Comparison of ENCODE assay signal across 8 mouse cellular contexts in genomic region chr1:93512351-93512690, GRCm38 (mm10). TPM values are rescaled to one million over a fixed set of nuclear protein-coding genes. Genes with fewer than 3 reads are reported as not detected.
DNase-seq lines count a peak whose midpoint lies in the region; ATAC-seq and TF ChIP-seq lines count a peak whose summit lies in the region.

No protein-coding gene starts in this region.

- H3K79me2 ChIP-seq in liver, adult 2 months (ENCODE audit: control insufficient read depth, insufficient read depth, low read length), result peaks cover 28% of the 10 kb centered on the region

- no peak for TF ChIP-seq POLR2A in liver, adult 2 months (IDR thresholded peaks at IDR 0.05; ENCODE audit: extremely low read depth, insufficient read depth, low read length)

- peak overlapping the region; percentile 83 for H3K4me3 ChIP-seq in liver, adult 2 months (ENCODE audit: insufficient read depth, low read depth, low read length)
- H3K4me3 ChIP-seq in embryonic facial prominence, embryonic 14.5 days (ENCODE audit: low read depth, low read length), result peak overlapping the region; percentile 83
- peak overlapping the region; percentile 61 for H3K4me3 ChIP-seq in intestine, postnatal 0 days (ENCODE audit: low read depth, low read length)
- peak overlapping the region; percentile 70 for H3K4me3 ChIP-seq in neural tube, embryonic 12.5 days

- H3K36me3 ChIP-seq in liver, adult 2 months (ENCODE audit: control insufficient read depth, insufficient read depth, low read length), result peaks cover 8% of the 10 kb centered on the region
- H3K36me3 ChIP-seq in embryonic facial prominence, embryonic 14.5 days (ENCODE audit: control insufficient read depth, insufficient read depth, low read length), result peaks cover 15% of the 10 kb centered on the region; the same call in 1 of the 2 replicates
- peaks cover 3% of the 10 kb centered on the region; the same call in 1 of the 2 replicates for H3K36me3 ChIP-seq in intestine, postnatal 0 days (ENCODE audit: control insufficient read depth, insufficient read depth)
- H3K36me3 ChIP-seq in neural tube, embryonic 12.5 days, result peaks cover 6% of the 10 kb centered on the region; the same call in 1 of the 2 replicates

- 2% methylated on average over 15 of the region's 15 CpGs for WGBS in liver, adult 2 months
- 2% methylated on average over 14 of the region's 15 CpGs for WGBS in embryonic facial prominence, embryonic 14.5 days
- WGBS in intestine, postnatal 0 days, result 2% methylated on average over 15 of the region's 15 CpGs
- WGBS in neural tube, embryonic 12.5 days, result 1% methylated on average over 15 of the region's 15 CpGs

- DNase-seq in liver, adult 2 months (ENCODE audit: extremely low read depth, low read depth, low spot score), result peak; percentile 52
- no peak for DNase-seq in liver
- no peak for DNase-seq in embryonic facial prominence, embryonic 14.5 days (ENCODE audit: low spot score)
- DNase-seq in gastrocnemius, postnatal 14 days, result no peak
- DNase-seq in ovary, postnatal 10 days (ENCODE audit: low spot score), result no peak
- DNase-seq in lung, postnatal 36 days, result no peak

- intact Hi-C loops in gastrocnemius, postnatal 14 days (cut with DNase I; ENCODE audit: low total_unique reads), result no loop called here

- H3K9me3 ChIP-seq in embryonic facial prominence, embryonic 14.5 days (ENCODE audit: control insufficient read depth, low read length), result no peaks in the 10 kb centered on the region
- no peaks in the 10 kb centered on the region for H3K9me3 ChIP-seq in intestine, postnatal 0 days (ENCODE audit: control insufficient read depth)
- H3K9me3 ChIP-seq in neural tube, embryonic 12.5 days, result no peaks in the 10 kb centered on the region

- no peaks in the 10 kb centered on the region for H3K27me3 ChIP-seq in liver, adult 2 months (ENCODE audit: control insufficient read depth, insufficient read depth, low read length)
- H3K27me3 ChIP-seq in embryonic facial prominence, embryonic 14.5 days (replicated peaks; ENCODE audit: control insufficient read depth, insufficient read depth, low read length), result no peaks in the 10 kb centered on the region
- no peaks in the 10 kb centered on the region for H3K27me3 ChIP-seq in intestine, postnatal 0 days (replicated peaks; ENCODE audit: control insufficient read depth, insufficient read depth, low read length)
- no peaks in the 10 kb centered on the region for H3K27me3 ChIP-seq in neural tube, embryonic 12.5 days (replicated peaks)

- H3K27ac ChIP-seq in liver, adult 2 months (replicated peaks; ENCODE audit: insufficient read depth, low read depth, low read length), result peak overlapping the region; percentile 61
- H3K27ac ChIP-seq in embryonic facial prominence, embryonic 14.5 days (replicated peaks; ENCODE audit: low read depth, low read length), result peak overlapping the region; percentile 79
- peak overlapping the region; percentile 65 for H3K27ac ChIP-seq in intestine, postnatal 0 days (ENCODE audit: low read depth, low read length)
- H3K27ac ChIP-seq in neural tube, embryonic 12.5 days, result no peak overlapping the region

- H3K4me1 ChIP-seq in liver, adult 2 months (ENCODE audit: control insufficient read depth, insufficient read depth, low read length), result peaks cover 12% of the 10 kb centered on the region; the same call in 1 of the 2 replicates
- no peaks in the 10 kb centered on the region for H3K4me1 ChIP-seq in embryonic facial prominence, embryonic 14.5 days (ENCODE audit: control insufficient read depth, insufficient read depth, low read length)
- H3K4me1 ChIP-seq in intestine, postnatal 0 days (replicated peaks; ENCODE audit: control insufficient read depth, insufficient read depth, low read length), result 0 out of 2 replicates have a peak, but pooled peaks cover 8% of the 10 kb centered on the region
- H3K4me1 ChIP-seq in neural tube, embryonic 12.5 days, result peaks cover 11% of the 10 kb centered on the region

- peak; percentile 41 for ATAC-seq in embryonic facial prominence, embryonic 14.5 days (ENCODE audit: low read depth)
- peak; percentile 25 for ATAC-seq in intestine, postnatal 0 days
- ATAC-seq in neural tube, embryonic 12.5 days (ENCODE audit: low FRiP score, low read depth), result peak; percentile 77

- H3K9ac ChIP-seq in liver, adult 2 months (ENCODE audit: low read depth, low read length), result peak overlapping the region; percentile 87
- peak overlapping the region; percentile 84 for H3K9ac ChIP-seq in embryonic facial prominence, embryonic 14.5 days (ENCODE audit: low read depth, low read length)
- peak overlapping the region; percentile 74 for H3K9ac ChIP-seq in intestine, postnatal 0 days (ENCODE audit: low read depth, low read length)
- peak overlapping the region; percentile 70 for H3K9ac ChIP-seq in neural tube, embryonic 12.5 days

- no peak for TF ChIP-seq CTCF in liver, adult 2 months (IDR thresholded peaks at IDR 0.05; ENCODE audit: low read depth, low read length)
- no peak for TF ChIP-seq CTCF in intestine, postnatal 0 days (IDR thresholded peaks at IDR 0.05; ENCODE audit: low read depth)

- peak overlapping the region; percentile 82 for H3K4me2 ChIP-seq in embryonic facial prominence, embryonic 14.5 days (ENCODE audit: low read depth, low read length)
- peak overlapping the region; percentile 75 for H3K4me2 ChIP-seq in intestine, postnatal 0 days (replicated peaks; ENCODE audit: low read depth)
- H3K4me2 ChIP-seq in neural tube, embryonic 12.5 days (replicated peaks), result peak overlapping the region; percentile 78

RNA-seq across cellular contexts. Expression of gene Farp2, which starts 0.4 kb away (rescaled TPM):
- 10.5 and 16.4 TPM in 2 replicates for total RNA-seq in liver, adult 2 months (2014; rRNA removed)
- polyA plus RNA-seq in liver, adult 2 months (2012; rRNA removed), result 9.2 and 10.5 TPM in 2 replicates
- 10.0 and 12.6 TPM in 2 replicates for polyA plus RNA-seq in embryonic facial prominence, embryonic 14.5 days (2014; fragmentation: Nextera tagmentation; extraction: Ambion mirVana)
- polyA plus RNA-seq in intestine, postnatal 0 days (2015; fragmentation: Nextera tagmentation; extraction: Ambion mirVana), result 5.3 and 6.7 TPM in 2 replicates
- 5.4 and 5.8 TPM in 2 replicates for polyA plus RNA-seq in neural tube, embryonic 12.5 days (2016; fragmentation: Nextera tagmentation; extraction: Ambion mirVana)
- 10 to 100 TPM; 11.5 to 14.4 TPM for total RNA-seq in gastrocnemius, postnatal 14 days (2021)

RNA-seq across cellular contexts. Expression of gene Hdlbp, which starts 33.7 kb away (rescaled TPM):
- 169 and 179 TPM in 2 replicates for total RNA-seq in liver, adult 2 months (2014; rRNA removed)
- 103 and 119 TPM in 2 replicates for polyA plus RNA-seq in liver, adult 2 months (2012; rRNA removed)
- 188 and 194 TPM in 2 replicates for polyA plus RNA-seq in embryonic facial prominence, embryonic 14.5 days (2014; fragmentation: Nextera tagmentation; extraction: Ambion mirVana)
- 170 and 175 TPM in 2 replicates for polyA plus RNA-seq in intestine, postnatal 0 days (2015; fragmentation: Nextera tagmentation; extraction: Ambion mirVana)
- 89.2 and 90.6 TPM in 2 replicates for polyA plus RNA-seq in neural tube, embryonic 12.5 days (2016; fragmentation: Nextera tagmentation; extraction: Ambion mirVana)
- 100 to 1,000 TPM; 220 to 231 TPM for total RNA-seq in gastrocnemius, postnatal 14 days (2021)

Comparison
In these comparisons a context has a peak if more than half of its experiments do, and no peak if none do; other contexts are left out.
1. ATAC-seq: peak in every context shown above with its lines; median percentile 77 in neural tube, embryonic 12.5 days; 41 in embryonic facial prominence, embryonic 14.5 days; 25 in intestine, postnatal 0 days.